Mouse (Mus musculus): ENCODE results near the gene 2310030G06Rik.

2310030G06Rik gene

GRCm38 (mm10) chr9:50700921-50701691 lies 45.2 kb downstream of the 2310030G06Rik start:
- DNase-seq (ENCODE audit: extremely low spot score) = no peak

DNA sequence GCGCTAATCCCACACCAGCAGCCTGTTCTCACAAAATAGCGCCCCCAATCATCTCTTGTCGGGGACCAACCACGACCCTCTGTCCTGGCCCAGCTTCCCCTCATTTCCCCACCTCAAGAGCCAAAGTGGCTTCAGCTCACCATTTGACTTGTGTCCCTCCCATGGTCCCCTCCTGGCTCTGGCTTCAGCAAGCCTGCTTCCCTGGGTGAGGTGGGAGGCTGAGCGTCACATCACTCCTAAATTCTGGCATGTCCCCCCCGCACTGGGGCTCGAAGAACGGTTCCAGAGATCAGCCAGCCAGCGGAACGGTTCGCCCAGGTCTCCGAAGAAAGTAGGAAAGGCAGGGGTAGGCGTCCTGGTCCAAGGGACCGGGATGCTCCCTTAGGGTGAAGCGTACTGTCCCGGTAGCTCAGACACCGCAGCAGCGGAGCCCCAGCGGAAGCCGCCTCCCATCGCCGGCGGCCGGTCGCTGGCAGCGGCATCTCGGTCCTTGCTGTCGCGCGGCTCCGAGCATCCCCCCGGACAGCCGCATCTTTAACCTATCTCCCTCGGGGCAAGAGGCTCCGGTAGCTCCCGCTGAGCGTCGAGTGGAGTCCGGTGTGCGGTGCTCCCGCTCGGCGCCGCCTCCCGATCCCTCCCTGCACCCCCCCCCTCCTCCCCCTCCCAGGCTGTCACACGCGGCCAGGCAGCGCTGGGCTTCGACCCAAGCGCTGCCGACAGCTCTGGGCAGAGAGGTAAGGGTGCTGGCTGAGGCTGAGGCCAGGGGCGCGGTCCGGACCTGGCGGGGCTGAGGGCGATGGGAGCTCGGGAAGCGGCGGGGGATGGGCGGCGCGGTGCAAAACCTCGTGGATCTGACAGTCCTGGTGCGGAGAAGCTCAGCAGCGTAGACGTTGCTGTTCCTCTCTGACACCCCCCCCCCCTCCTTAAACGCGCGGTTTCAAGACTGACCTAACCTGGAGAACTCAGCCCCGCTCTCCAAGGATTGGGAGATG lies 47.6 kb downstream of the 2310030G06Rik start:
- peak; percentile 51 for DNase-seq (ENCODE audit: extremely low spot score)

- peak; percentile 72 for DNase-seq (ENCODE audit: extremely low spot score)
These were observed 48.7 kb downstream of the 2310030G06Rik start for GRCm38 (mm10) chr9:50697706-50698041.

GRCm38 (mm10) chr9:50696851-50697705 lies 49.3 kb downstream of the 2310030G06Rik start:
- DNase-seq (ENCODE audit: extremely low spot score) = peak; percentile 30

GRCm38 (mm10) chr9:50695153-50695552 lies 51.2 kb downstream of the 2310030G06Rik start:
- DNase-seq (ENCODE audit: extremely low spot score) = no peak

DNA sequence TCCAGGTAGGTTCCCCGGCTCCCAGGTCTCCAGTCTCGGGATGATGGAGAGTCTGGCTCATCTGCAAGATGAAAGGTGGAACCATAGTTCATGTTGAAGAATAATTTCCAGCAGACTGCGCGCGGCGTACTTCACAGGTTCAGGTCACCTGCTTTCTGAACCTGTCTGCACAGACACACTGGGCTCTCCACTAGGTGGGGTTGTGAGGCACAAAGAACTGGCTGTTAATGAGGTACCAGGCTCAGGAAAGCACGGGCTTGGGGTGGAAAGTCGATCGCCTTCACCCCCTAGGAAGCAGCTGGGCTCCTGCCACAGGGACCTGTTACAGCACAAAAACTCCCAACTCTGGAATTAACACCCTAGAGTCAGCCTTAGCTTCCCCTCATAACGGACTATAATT lies 52.7 kb downstream of the 2310030G06Rik start:
- DNase-seq (ENCODE audit: extremely low spot score) = peak; percentile 47

GRCm38 (mm10) chr9:50692626-50693580 lies 53.4 kb downstream of the 2310030G06Rik start:
- DNase-seq (ENCODE audit: extremely low spot score) = peak; percentile 19
